Mouse (Mus musculus): ENCODE data around the gene Lrrc27.

- TF ChIP-seq CTCF (IDR thresholded peaks at IDR 0.05 in 2 of 3, conservative IDR thresholded peaks at IDR 0.05 in 1 of 3; ENCODE audit: control insufficient read depth in 1 of 3, insufficient read depth in 1 of 3, low read depth in 2 of 3, low read length in 3 of 3, poor library complexity in 1 of 3, severe bottlenecking in 1 of 3): no peak
- TF ChIP-seq BHLHE40 (IDR thresholded peaks at IDR 0.05; ENCODE audit: borderline replicate concordance, low read depth, low read length): no peak
- TF ChIP-seq MAX (IDR thresholded peaks at IDR 0.05; ENCODE audit: low read length): no peak
- TF ChIP-seq POLR2A (IDR thresholded peaks at IDR 0.05; ENCODE audit: control insufficient read depth in 1 of 2, insufficient read depth in 1 of 2, low read depth in 1 of 2, low read length in 2 of 2, poor library complexity in 1 of 2): no peak
- no peak for TF ChIP-seq ZMIZ1 (IDR thresholded peaks at IDR 0.05; ENCODE audit: low read depth, low read length)
- TF ChIP-seq POLR2AphosphoS2 (IDR thresholded peaks at IDR 0.05; ENCODE audit: low read length): no peak
- no peak for TF ChIP-seq GATA1 (IDR thresholded peaks at IDR 0.05; ENCODE audit: low read depth, low read length)
- TF ChIP-seq SMC3 (IDR thresholded peaks at IDR 0.05; ENCODE audit: low read depth, low read length): no peak
- TF ChIP-seq CHD2 (IDR thresholded peaks at IDR 0.05; ENCODE audit: low read length): no peak
- TF ChIP-seq KAT2A (conservative IDR thresholded peaks at IDR 0.05; ENCODE audit: low read depth, low read length): no peak
- no peak for TF ChIP-seq TCF12 (IDR thresholded peaks at IDR 0.05; ENCODE audit: low read depth, low read length)
- TF ChIP-seq RCOR1 (IDR thresholded peaks at IDR 0.05; ENCODE audit: low read depth, low read length): no peak
- TF ChIP-seq MYC (IDR thresholded peaks at IDR 0.05; ENCODE audit: low read depth, low read length): no peak
These were observed 22.2 kb upstream of the Lrrc27 start for GRCm38 (mm10) chr7:139190616-139191015.

Data from MEL (cell line).